Mouse (Mus musculus) embryo, embryonic 9.5 days (tissue): ENCODE measurements around the gene Defa26.
"Not testable (repeated sequence)": the region's sequence is repeated elsewhere in the genome, so short reads cannot be mapped to it uniquely, and the experiment has no call there.

ENCODE experiments used
- DNase-seq: peaks from one replicate; pipeline ENCODE4 v3.0.0-alpha.2; 2017; ENCODE audit errors: extremely low spot score

Gene Defa26

DNA sequence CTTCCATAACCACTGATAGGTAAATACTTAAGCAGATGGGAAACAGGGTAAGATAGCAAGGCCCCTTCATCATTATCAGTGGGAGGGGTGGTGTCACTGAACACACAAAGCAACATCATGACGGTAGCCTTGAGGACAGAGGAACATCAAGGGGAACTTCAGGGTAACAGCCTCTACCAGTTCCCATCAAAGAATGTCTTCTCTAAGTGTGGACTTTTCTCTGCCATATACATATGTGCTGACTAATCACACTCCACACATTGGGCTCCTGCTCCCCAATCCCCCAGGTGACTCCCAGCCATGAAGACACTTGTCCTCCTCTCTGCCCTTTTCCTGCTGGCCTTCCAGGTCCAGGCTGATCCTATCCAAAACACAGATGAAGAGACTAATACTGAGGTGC lies at the start of gene Defa26:
Defa26 (plus strand) TSS at position 301 of the 400 bp plus-strand sequence.
- DNase-seq = not testable (repeated sequence)

DNA sequence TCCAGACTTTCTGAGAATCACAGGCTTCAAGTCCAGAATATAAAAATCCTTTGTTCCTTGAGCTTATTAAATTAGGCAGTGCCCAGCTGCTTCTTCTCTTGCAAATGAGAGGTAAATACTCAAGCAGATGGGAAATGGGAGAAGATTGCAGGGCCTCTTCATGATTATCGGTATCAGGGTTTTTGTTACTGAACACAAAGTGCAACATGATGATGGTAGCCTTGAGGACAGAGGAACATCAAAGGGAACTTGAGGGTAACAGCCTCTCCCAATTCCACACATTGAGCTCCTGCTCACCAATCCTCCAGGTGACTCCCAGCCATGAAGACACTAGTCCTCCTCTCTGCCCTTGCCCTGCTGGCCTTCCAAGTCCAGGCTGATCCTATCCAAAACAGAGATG lies 35.3 kb upstream of the Defa26 start, which contains the start of gene Defa28:
Defa28 (plus strand) TSS at position 301 of the 400 bp plus-strand sequence.
- DNase-seq = not testable (repeated sequence)

DNA sequence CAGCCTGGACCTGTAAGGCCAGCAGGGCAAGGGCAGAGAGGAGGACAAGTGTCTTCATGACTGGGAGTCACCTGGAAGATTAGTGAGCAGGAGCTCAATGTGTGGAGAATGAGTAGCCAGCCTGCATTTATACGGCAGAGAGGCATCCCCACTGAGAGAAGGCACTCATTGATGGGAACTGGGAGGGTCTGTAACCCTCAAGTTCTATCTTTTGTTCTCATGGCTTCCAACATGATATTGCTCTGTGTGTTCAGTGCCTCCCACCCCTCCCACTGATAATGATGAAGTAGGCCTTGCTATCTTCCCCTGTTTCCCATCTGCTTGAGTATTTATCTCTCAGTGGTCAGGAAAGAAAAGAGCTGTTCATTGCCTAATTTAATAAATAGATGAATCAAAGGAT lies 23.6 kb upstream of the Defa26 start, which contains the start of gene Gm7861:
Gm7861 (minus strand) TSS at position 101 of the 400 bp plus-strand sequence.
- not testable (repeated sequence) for DNase-seq

DNA sequence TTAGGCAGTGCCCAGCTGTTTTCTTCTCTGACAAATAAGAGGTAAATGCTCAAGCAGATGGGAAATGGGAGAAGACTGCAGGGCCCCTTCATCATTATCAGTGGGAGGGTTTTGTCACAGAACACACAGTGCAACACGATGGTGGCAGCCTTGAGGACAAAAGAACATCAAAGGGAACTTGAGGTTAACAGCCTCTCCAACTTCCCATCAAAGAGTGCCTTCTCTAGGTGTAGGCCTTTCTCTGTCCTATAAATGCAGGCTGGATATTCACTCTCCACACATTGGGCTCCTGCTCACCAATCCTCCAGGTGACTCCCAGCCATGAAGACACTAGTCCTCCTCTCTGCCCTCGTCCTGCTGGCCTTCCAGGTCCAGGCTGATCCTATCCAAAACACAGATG lies 37.5 kb downstream of the Defa26 start, which contains the start of gene Defa17:
Defa17 (plus strand) TSS at position 301 of the 400 bp plus-strand sequence.
- not testable (repeated sequence) for DNase-seq

DNA sequence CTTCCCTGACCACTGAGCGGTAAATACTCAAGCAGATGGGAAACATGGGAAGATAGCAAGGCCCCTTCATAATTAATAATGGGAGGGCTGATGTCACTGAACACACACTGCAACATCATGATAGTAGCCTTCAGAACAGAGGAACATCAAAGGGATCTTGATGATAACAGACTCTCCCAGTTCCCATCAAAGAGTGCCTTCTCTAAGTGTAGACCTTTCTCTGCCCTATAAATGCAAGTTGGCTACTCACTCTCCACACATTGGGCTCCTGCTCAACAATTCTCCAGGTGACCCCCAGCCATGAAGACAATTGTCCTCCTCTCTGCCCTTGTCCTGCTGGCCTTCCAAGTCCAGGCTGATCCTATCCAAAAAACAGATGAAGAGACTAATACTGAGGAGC lies 47.5 kb downstream of the Defa26 start, which contains the start of gene Defa34:
Defa34 (plus strand) TSS at position 301 of the 400 bp plus-strand sequence.
- DNase-seq = not testable (repeated sequence)
